Mouse (Mus musculus) cerebellum, postnatal 25 days (tissue): ENCODE measurements at regions not wholly inside any gene's neighbourhood (a gene's known extent, or its start where the extent isn't known, plus 50 kb on each side); places are given as distances from the start of the nearest gene placed in this dataset.

Experiments
- DNase-seq, 2 experiments: peaks; one replicate each; pipeline ENCODE4 v3.0.0; 2021; ENCODE audit warnings: mixed read lengths in 2 of 2

- no peak for DNase-seq
Measured at GRCm38 (mm10) chr13:106738011-106738410, 198.7 kb downstream of the Ipo11 start.

GRCm38 (mm10) chr13:106734323-106734722 is 202.4 kb downstream of the Ipo11 start:
- no peak for DNase-seq

DNA sequence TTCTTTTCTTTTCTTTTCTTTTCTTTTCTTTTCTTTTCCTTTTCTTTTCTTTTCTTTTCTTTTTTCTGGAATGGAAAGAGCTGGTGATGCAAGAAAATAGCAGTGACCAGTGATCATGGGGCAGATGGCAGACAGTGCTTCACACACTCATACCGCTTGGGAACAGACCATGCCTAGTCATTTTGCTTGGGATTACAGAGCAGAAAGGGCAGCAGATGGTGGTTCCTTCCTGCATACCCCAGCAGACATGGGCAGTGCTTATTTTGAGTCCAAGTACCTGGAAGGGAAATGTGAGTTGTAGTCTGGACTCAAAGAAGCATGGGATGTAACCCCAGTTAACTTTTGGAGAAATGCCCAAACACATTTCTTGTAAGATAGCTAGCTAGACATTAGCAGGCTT is 203.9 kb downstream of the Ipo11 start:
- peak in 1 of 2 experiments; percentile 32 for DNase-seq

GRCm38 (mm10) chr13:106723315-106723714 is 213.4 kb downstream of the Ipo11 start:
- DNase-seq = no peak

- DNase-seq = no peak
Measured at GRCm38 (mm10) chr13:106721167-106721566, 215.6 kb downstream of the Ipo11 start.

- DNase-seq = peak in 1 of 2 experiments; percentile 17
Measured at GRCm38 (mm10) chr13:106715771-106716170, 221.0 kb downstream of the Ipo11 start.

DNA sequence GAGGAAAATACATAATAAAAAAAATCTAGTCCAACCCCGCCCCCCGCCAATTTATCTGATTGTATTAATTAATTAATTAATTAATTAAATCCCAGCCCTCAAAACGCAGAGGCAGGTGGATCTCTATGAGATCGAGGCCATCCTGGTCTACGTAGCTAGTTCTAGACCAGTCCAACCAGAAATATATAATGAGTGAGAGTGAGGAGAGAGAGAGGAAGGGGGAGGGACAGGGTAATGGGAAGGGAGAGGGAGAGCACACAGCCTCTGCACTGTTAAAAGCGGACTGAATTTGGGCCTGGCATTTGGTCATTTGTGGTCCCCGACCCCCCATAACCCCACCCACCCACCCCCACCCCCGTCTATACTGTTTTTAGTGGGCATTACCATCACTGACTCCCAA is 221.5 kb downstream of the Ipo11 start:
- no peak for DNase-seq

DNA sequence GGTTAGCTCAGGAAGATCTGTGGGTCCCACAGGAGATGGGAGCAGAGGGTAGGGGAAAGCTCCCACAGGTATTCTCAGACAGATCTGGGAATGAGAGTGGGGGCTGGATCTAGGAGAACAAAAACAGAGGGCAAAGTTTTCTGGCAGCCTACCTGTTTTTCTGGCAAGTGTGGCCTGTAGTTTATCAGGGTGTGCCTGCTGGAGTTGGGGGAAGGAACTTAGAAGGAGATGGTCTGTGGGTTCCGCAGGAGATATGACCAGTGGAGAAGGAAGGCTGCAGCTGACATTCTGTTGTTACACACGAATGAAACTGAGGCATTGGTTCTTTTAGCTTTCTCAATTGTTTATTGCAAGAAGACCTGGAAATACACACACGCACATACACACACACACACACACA is 226.2 kb downstream of the Ipo11 start:
- no peak for DNase-seq

DNA sequence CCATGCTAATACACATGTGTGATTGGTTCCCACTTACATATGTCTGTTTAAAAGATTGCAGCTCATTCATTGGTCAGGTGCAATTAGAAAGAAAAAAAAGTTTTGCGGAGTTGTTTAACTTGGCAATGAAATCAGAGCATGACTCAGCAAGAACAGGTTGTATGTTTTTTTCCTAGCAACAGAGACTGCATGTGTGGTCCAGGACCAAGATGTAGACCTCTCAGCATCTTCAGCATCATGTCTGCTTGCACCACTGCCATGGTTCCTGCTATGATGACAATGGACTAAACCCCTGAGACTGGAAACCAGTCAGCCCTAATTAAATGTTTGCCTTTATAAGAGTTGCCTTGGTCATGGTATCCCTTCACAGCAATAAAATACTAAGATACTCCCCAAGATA is 236.4 kb downstream of the Ipo11 start:
- DNase-seq = no peak

- no peak for DNase-seq
Measured at GRCm38 (mm10) chr13:106699957-106700356, 236.8 kb downstream of the Ipo11 start.

GRCm38 (mm10) chr13:106691787-106692571 is 244.8 kb downstream of the Ipo11 start:
- no peak for DNase-seq

GRCm38 (mm10) chr13:106690125-106690524 is 246.6 kb downstream of the Ipo11 start:
- DNase-seq = no peak

GRCm38 (mm10) chr13:106689618-106690017 is 247.1 kb downstream of the Ipo11 start:
- DNase-seq = no peak

DNA sequence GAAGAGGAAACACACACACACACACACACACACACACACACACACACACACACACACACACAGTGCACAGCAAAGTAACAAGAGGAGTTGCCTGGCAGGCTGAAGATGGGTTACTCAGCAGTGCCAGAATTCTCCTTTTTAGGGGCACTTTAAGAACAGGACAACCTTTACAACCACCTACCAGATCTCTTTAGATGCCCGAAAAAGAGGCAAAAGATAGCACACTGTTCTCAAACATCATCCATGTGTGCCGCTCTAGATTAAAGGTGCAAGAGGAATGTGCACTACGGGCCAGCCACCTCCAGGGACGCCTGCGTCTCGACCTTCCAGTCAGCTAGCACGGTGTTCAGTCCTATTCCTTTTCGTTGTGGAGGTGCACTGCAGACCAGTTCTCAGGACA is 247.7 kb downstream of the Ipo11 start:
- no peak for DNase-seq

DNA sequence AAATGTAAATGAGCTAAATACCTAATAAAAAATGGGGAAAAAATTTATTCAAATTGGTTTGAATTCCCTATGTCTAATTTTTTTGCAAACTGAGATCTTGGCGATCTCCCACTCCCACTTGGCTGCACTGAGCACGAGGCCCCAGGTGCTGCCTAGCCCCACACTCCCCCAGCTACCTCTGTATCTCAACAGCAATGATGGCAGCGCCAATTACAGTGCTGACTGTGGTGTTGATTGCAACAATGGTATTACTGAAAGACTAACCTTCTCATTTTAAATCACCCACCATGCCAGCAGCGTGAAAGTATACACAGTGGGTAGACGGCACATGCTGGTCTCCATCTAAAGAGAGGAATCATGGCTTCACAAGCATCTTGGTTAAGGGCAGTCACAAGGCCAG is 267.1 kb downstream of the Ipo11 start:
- DNase-seq = no peak

GRCm38 (mm10) chr13:106662195-106662594 is 274.6 kb downstream of the Ipo11 start:
- DNase-seq = no peak

DNA sequence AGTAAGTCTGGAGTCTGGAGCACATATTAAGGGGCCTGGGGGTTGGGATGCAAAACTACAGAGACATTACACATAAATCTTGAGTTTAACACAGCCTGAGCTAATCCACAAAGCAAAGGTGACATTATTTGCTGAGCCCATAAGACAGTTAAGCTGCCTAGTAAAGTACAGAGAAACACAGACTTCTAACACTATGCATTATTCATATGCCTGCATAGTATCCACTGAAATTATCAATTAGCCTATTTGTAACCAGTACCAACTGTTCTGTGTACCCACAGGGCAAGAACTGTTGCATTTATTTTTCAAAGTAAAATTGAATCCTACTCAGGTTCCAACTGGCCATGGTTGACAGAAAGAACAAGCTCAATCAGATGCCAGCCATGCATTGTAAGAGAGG is 287.4 kb downstream of the Ipo11 start:
- no peak for DNase-seq

GRCm38 (mm10) chr13:106643302-106643975 is 293.3 kb downstream of the Ipo11 start:
- no peak for DNase-seq

GRCm38 (mm10) chr13:106638706-106639385 is 297.9 kb downstream of the Ipo11 start:
- no peak for DNase-seq

DNA sequence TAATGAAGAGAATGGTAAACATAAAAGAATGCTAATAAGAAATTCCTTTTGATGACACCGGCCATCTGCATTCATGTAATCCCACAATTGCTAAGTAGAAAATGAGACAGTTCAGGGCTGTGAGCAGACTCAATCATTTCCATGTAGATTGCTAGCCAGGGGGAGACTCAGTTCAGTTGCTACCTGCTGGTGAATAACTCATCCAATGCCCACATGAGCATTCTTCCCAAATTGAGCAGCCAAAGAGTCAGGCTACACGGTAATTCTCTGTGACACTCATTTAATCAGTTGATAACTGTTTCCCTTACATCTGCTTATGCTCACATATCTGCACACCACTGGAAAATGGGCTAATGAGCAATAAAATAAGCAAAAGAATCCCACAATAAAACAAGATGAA is 345.0 kb downstream of the Ipo11 start:
- DNase-seq = no peak

DNA sequence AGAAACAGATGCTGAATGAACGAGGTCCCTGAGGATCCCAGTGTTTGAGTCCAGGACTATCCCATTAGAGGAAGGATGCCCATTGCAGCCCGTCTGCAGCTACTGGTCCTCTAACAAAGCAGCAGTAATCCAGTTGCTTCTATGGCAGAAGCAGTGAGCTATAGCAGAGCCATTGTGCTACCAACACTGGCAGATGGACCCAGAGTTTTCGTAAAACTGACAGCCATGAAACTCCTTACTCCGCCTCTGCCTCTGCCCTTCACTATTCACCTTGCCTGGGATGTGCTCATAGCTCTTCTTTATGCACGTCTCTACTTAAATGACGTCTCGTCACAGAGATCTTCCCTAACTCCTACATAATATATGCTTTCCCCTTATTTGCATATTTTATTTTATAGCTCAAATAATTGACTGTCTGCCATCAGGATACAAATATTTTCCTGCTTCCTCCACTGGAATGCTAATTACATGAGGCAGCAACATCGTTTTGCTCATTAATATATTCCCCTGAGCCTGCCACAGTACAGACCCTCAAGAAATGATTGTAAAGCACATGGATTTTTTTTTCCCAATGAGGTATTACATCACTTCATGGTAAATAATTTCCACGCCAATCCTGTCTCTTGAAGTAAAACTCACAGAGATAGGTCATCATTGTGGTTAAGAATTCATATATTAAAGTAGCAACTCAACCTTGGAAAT is 368.9 kb downstream of the Ipo11 start:
- no peak for DNase-seq

- no peak for DNase-seq
Measured at GRCm38 (mm10) chr13:106562588-106562987, 374.2 kb downstream of the Ipo11 start.

DNA sequence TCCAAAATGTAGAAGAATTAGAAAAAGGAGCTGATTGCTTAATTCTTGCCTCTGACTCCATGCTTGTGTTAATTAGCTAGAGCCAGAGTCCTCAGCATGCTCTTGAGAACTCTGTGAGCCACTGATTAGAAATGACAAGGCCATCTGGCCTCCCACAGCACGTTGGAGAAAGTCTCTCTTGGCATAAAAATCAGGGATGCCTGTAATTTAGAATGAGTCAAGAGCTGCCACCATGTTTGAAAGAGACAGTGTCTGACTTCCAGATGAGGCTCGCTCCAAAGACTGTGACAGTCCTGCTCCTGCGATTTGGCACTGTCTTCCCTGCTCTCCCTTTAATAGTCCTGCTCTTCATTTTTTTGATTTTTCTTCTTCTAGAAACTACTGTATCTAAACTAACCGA is 374.6 kb downstream of the Ipo11 start:
- peak; percentile 48 to 60 for DNase-seq
